Mouse (Mus musculus) ES-E14 (cell line): ENCODE results near the gene Nomo1. TPM values are rescaled to one million over a fixed set of nuclear protein-coding genes. Genes with fewer than 3 reads are reported as not detected.

Source experiments
- DNase-seq: peaks from one replicate; pipeline ENCODE4 v3.0.0-alpha.2; 2013; ENCODE audit warnings: low read depth, low spot score
- H3K27ac ChIP-seq: 2 replicates; pipeline ENCODE4 v1.5.1; 2012; ENCODE audit warnings: low read depth, mild to moderate bottlenecking, low read length, moderate library complexity, mixed read lengths; ENCODE audit not compliant: poor library complexity, insufficient read depth, severe bottlenecking
- H3K36me3 ChIP-seq: 2 replicates; pipeline ENCODE4 v1.6.1; 2012; ENCODE audit warnings: mild to moderate bottlenecking, low read length, moderate library complexity, mixed read lengths; ENCODE audit not compliant: control insufficient read depth, poor library complexity, insufficient read depth, severe bottlenecking
- H3K4me1 ChIP-seq, 2 experiments: fragments of 150-350 bp in 1 of 2; sonication (generic) in 1 of 2; 2 replicates each; pipeline ENCODE4 v1.6.1; 2012; ENCODE audit warnings: low read length in 2 of 2, mild to moderate bottlenecking in 1 of 2, mixed read lengths in 1 of 2; ENCODE audit not compliant: control insufficient read depth in 2 of 2, insufficient read depth in 2 of 2, poor library complexity in 1 of 2
- H3K4me3 ChIP-seq, 2 experiments: fragments of 150-350 bp in 1 of 2; sonication (generic) in 1 of 2; 2 replicates each; pipeline ENCODE4 v1.5.1; 2012; ENCODE audit warnings: low read length in 2 of 2, low read depth in 1 of 2, mild to moderate bottlenecking in 1 of 2, mixed read lengths in 1 of 2; ENCODE audit not compliant: insufficient read depth in 1 of 2, poor library complexity in 1 of 2, severe bottlenecking in 1 of 2
- H3K9ac ChIP-seq: 2 replicates; pipeline ENCODE4 v1.6.1; 2012; ENCODE audit warnings: low read depth, mild to moderate bottlenecking, low read length, mixed read lengths; ENCODE audit not compliant: poor library complexity, insufficient read depth, severe bottlenecking
- H3K9me3 ChIP-seq: fragments of 150-350 bp; sonication (generic); 2 replicates; pipeline ENCODE4 v1.6.1; 2012; ENCODE audit warnings: low read depth, mild to moderate bottlenecking, low read length; ENCODE audit not compliant: control insufficient read depth, insufficient read depth
- CHD2 ChIP-seq: IDR thresholded peaks from 2 replicates; pipeline ENCODE4 v1.6.1; 2014; ENCODE audit warnings: mild to moderate bottlenecking, low read depth, low read length, inconsistent platforms
- HCFC1 ChIP-seq: IDR thresholded peaks from 2 replicates; pipeline ENCODE4 v1.6.1; 2012; ENCODE audit warnings: low read length, inconsistent platforms, borderline replicate concordance; ENCODE audit not compliant: insufficient read depth
- MAFK ChIP-seq: IDR thresholded peaks from 2 replicates; pipeline ENCODE4 v1.6.1; 2014; ENCODE audit warnings: mild to moderate bottlenecking, low read depth, low read length, inconsistent platforms; ENCODE audit not compliant: insufficient read depth
- ZC3H11A ChIP-seq: IDR thresholded peaks from 2 replicates; pipeline ENCODE4 v1.6.1; 2012; ENCODE audit warnings: low read depth, mild to moderate bottlenecking, inconsistent platforms, low read length, borderline replicate concordance
- ZNF384 ChIP-seq: IDR thresholded peaks from 2 replicates; pipeline ENCODE4 v1.6.1; 2012; ENCODE audit warnings: low read depth, low read length, inconsistent platforms
- in situ Hi-C, 2 experiments: fragments of 600-800 bp; cut with MboI; formaldehyde crosslinking; loops; one replicate each; pipeline ENCODE4 v1.15.1; 2025; ENCODE audit warnings: low sequenced_read_pairs in 2 of 2, inconsistent platforms in 1 of 2; ENCODE audit not compliant: unreplicated experiment in 2 of 2
- total RNA-seq: library from RNA; depleted of rRNA; stranded (reverse); fragments of 300-350 nt; gene quantifications from 2 replicates; pipeline ENCODE4 v1.2.3, GENCODE M21; 2012

Gene Nomo1
- total RNA-seq, 1 experiment, result 173 TPM

- in situ Hi-C loops, result no loop called here
- Histone ChIP-seq H3K27ac (no peak overlapping the region), H3K9me3 (no peaks in the 10 kb centered on the region), H3K4me3 (no peak overlapping the region), H3K9ac (no peak overlapping the region), H3K36me3 (no peaks in the 10 kb centered on the region), H3K4me1 (no peaks in the 10 kb centered on the region)
- no peak for DNase-seq
- TF ChIP-seq ZC3H11A, result no peak
- TF ChIP-seq ZNF384, result no peak
- TF ChIP-seq HCFC1, result no peak
- TF ChIP-seq CHD2, result no peak
- no peak for TF ChIP-seq MAFK
These were observed 96.1 kb downstream of the Nomo1 start for GRCm38 (mm10) chr7:46129463-46130179.

- TF ChIP-seq ZC3H11A (no peak), HCFC1 (no peak)
- Histone ChIP-seq H3K4me3 (no peak overlapping the region), H3K4me1 (no peaks in the 10 kb centered on the region), H3K9me3 (no peaks in the 10 kb centered on the region), H3K36me3 (no peaks in the 10 kb centered on the region), H3K27ac (no peak overlapping the region), H3K9ac (no peak overlapping the region)
- in situ Hi-C loops, result no loop called here
- DNase-seq, result no peak
These were observed 97.2 kb downstream of the Nomo1 start for GRCm38 (mm10) chr7:46130723-46131122.

- in situ Hi-C loops, result no loop called here
- H3K9ac ChIP-seq, result no peak overlapping the region
- no peak for TF ChIP-seq ZNF384
- TF ChIP-seq HCFC1, result no peak
- no peak for TF ChIP-seq CHD2
- no peak for TF ChIP-seq ZC3H11A
- no peak for TF ChIP-seq MAFK
- H3K36me3 ChIP-seq, result no peaks in the 10 kb centered on the region
- H3K27ac ChIP-seq, result no peak overlapping the region
- H3K9me3 ChIP-seq, result no peaks in the 10 kb centered on the region
- H3K4me3 ChIP-seq, result no peak overlapping the region
- DNase-seq, result no peak
- H3K4me1 ChIP-seq, result no peaks in the 10 kb centered on the region
These were observed 97.8 kb downstream of the Nomo1 start for GRCm38 (mm10) chr7:46131266-46131665.

GRCm38 (mm10) chr7:46131806-46132205 lies 98.3 kb downstream of the Nomo1 start:
- H3K36me3 ChIP-seq, result no peaks in the 10 kb centered on the region
- no peak for DNase-seq
- TF ChIP-seq CHD2 (no peak), MAFK (no peak), ZC3H11A (no peak), ZNF384 (no peak), HCFC1 (no peak)
- no peaks in the 10 kb centered on the region for H3K4me1 ChIP-seq
- in situ Hi-C loops, result no loop called here
- H3K4me3 ChIP-seq, result no peak overlapping the region
- no peak overlapping the region for H3K27ac ChIP-seq
- no peak overlapping the region for H3K9ac ChIP-seq
- H3K9me3 ChIP-seq, result no peaks in the 10 kb centered on the region

GRCm38 (mm10) chr7:46132229-46132628 lies 98.7 kb downstream of the Nomo1 start:
- Histone ChIP-seq H3K36me3 (no peaks in the 10 kb centered on the region), H3K4me1 (no peaks in the 10 kb centered on the region), H3K9ac (no peak overlapping the region), H3K4me3 (no peak overlapping the region), H3K9me3 (no peaks in the 10 kb centered on the region), H3K27ac (no peak overlapping the region)
- TF ChIP-seq ZNF384 (no peak), CHD2 (no peak), ZC3H11A (no peak), MAFK (no peak), HCFC1 (no peak)
- in situ Hi-C loops, result no loop called here
- no peak for DNase-seq
